Mouse (Mus musculus) lung, postnatal 0 days (tissue): ENCODE measurements around the gene Dcun1d4.

Experiments used
- CTCF ChIP-seq: IDR thresholded peaks from 2 replicates; pipeline ENCODE4 v1.5.1; 2016; ENCODE audit warnings: antibody characterized with exemption, mild to moderate bottlenecking
- EP300 ChIP-seq: IDR thresholded peaks from 2 replicates; pipeline ENCODE4 v1.6.1; 2016; ENCODE audit warnings: antibody characterized with exemption, mild to moderate bottlenecking, control low read depth

GRCm38 (mm10) chr5:73512661-73513060 lies 31.9 kb downstream of the Dcun1d4 start:
- TF ChIP-seq EP300 (no peak), CTCF (no peak)
